Mouse (Mus musculus): ENCODE data around the gene Dctn1.

DNA sequence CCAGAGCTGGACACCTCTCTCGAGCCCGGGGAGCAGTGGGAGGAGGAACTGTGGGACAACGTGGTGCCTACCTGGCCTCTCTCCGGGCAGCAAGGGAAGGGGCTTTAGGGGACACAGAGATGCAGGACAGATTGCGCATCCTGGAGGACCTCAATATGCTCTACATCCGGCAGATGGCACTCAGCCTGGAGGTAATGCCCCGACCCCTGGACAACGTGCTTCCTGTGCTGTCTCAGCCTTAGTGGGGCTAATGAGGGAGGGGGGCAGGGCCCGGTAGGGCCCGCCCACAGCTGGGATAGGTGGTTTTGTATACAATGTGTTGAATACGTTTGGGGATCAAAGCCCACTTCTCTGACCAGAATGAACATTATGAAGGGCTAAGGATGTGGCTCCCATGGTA is 27.7 kb upstream of the Dctn1 start:
- TF ChIP-seq CTCF (IDR thresholded peaks at IDR 0.05; ENCODE audit: low read depth), result no peak; the same call in 1 of the 2 replicates
- TF ChIP-seq EP300 (IDR thresholded peaks at IDR 0.05; ENCODE audit: low read depth), result no peak

Measured in heart, postnatal 0 days (tissue).